Mouse (Mus musculus) adrenal gland, postnatal 10 days (tissue): ENCODE data around the gene Snx29. TPM values are rescaled to one million over a fixed set of nuclear protein-coding genes. Genes with fewer than 3 reads are reported as not detected.
"Not testable (repeated sequence)": the region's sequence is repeated elsewhere in the genome, so short reads cannot be mapped to it uniquely, and the experiment has no call there.

ENCODE experiments used
- DNase-seq: peaks from one replicate; pipeline ENCODE4 v3.0.0; 2021; ENCODE audit warnings: mixed read lengths
- total RNA-seq, 2 experiments: library from RNA; stranded (reverse); gene quantifications; 2 replicates each; pipeline ENCODE4 v1.2.3; 2021

Gene Snx29
- total RNA-seq, 2 experiments from 2014 or later: 14.7 to 19.7 TPM

DNA sequence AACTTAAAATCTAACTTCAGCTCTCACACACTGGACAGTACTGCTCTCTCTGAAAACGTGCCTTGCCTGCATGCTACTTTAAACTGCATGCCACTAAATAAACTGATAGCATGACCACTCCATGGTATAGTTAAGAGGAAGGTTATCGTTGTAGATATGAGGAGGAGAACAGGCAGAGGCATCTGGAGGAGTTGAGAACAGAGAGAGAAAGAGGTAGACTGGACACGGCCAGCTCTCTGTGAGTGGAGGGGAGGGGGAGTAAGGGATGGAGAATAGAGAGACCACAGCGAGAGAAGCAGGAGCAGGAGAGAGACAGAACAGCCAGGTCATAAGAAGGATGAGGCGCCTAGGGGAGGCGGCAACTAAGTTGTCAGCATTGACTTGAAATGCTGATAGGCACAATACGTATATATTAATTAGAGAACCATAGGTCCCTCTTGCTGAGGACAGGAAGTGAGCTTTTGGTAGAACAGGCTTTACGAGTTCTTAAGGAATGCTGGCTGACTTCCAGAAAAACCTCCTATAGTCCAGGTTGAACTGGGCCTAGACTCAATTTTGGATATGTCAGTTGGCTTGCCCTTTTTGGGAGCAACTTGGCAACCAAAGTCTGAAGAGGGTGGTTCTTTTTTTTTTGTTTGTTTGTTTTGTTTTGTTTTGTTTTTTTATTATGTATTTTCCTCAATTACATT, 85.4 kb downstream of the Snx29 start:
- DNase-seq: no peak

GRCm38 (mm10) chr16:11408726-11409125, 86.0 kb downstream of the Snx29 start:
- no peak for DNase-seq

GRCm38 (mm10) chr16:11414631-11415030, 91.9 kb downstream of the Snx29 start:
- DNase-seq: no peak

DNA sequence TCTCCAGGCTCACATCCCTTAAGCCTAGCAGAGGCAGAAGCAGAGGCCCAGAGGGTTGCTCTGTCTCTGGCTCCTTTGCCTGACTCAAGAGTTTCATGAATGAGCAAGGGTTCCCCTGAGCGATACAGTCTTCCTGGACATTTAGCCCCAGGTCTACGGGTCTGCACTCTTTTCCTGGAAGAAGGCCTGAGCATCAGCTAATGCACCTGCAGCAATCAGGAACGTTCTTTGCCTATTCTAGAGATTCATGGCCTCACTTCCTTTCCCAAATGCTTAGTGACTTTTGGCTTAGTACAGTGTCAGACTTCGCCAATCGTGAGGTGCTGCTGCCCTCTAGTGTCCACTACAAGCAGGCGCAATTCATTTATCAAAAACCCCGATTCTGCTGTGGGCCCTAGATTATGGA, 95.5 kb downstream of the Snx29 start:
- peak; percentile 65 for DNase-seq

DNA sequence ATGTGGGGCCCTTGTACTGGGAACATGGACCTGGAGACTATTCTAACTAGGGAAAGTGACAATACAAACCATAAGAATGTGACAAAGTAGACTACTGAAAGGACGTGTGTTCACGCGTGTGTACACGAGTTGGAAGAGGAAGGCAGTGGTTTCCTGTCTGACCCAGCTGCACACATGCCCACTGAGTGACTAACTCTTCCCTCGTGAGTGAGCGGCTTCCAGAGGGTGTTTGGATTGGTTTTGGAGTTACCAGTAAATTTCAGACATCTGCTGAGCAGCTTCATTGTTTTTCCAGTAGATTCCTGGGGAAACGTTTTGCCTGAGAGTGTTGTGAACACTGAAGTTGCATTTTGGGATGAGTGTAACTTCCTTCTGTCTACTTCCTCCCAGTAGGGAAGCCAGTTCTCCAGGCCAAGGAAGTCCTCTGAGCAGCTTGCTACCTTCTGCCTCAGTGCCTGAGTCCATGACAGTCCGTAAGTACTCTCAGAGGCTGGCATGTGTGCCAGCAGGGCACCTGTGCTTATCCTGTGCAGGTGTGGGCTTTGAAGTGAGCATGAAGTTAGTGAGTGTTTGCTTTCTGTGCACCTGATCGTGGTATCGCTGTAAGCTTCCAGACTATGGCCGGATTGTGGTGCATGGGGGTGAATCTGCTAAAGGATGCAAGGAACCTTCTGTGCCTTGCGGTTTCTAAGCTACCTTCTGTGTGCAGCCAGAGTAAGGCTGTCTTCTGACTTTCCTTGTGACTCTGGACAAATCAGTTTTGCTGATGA, 97.8 kb downstream of the Snx29 start:
- DNase-seq: no peak

DNA sequence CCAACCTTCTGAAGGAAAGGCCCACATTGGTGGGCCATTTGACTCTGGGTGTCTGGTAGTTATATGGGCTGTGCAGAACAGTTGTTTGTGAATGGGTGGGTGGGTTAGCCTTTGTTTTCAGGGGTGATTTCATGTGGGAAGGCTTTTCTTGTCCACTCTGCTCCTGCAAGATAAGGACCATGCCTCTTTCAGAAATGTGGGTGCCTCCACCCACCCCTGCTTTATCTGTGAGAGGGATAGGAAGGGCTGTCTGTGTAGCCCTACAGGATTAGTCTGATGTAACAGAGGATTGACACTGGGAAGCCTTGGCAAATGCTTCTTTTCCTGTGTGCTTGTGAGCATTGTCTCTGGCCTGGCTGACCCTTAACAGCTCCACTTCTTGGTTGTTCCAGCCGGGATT, 99.5 kb downstream of the Snx29 start:
- no peak for DNase-seq

- no peak for DNase-seq
These were observed 100.3 kb downstream of the Snx29 start for GRCm38 (mm10) chr16:11422889-11423610.

- DNase-seq: peak; percentile 44
These were observed 101.0 kb downstream of the Snx29 start for GRCm38 (mm10) chr16:11423611-11424297.

GRCm38 (mm10) chr16:11424568-11425145, 101.9 kb downstream of the Snx29 start:
- no peak for DNase-seq

- no peak for DNase-seq
These were observed 102.6 kb downstream of the Snx29 start for GRCm38 (mm10) chr16:11425279-11425678.

DNA sequence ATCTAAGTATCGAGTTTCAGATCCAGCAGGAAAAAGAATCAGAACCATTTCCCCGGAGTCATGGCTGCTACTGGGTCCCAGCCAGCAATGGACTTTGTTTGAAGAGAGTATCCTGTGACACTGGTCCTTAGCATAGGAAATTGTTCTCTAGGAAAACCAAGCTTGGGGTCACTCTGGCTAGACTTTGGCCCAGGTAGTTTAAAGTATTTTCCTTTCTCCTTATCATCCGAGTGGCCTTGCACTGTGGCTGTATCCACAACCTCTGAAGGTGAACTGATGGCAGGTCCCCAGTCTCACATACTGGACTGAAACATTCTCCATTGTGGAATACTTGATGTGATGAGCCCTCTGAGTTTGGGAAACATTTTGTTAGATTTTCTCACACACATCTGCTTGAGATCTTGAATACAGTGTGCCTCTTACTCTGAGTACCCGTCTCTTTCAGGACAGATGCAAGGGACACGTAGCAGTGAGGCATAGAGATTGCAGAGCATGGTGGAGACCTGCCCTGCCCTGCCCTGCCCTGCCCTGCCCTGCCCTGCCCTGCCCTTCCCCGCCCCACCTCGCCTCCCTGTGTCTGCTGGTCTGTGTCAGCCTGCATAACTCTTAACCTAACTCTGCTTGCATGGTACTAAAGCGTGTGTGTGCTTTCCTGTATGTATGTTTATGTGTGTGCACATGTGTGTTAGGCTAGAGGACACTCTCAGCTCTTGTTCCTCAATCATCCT, 104.3 kb downstream of the Snx29 start:
- DNase-seq: no peak

GRCm38 (mm10) chr16:11429784-11430183, 107.1 kb downstream of the Snx29 start:
- no peak for DNase-seq

DNA sequence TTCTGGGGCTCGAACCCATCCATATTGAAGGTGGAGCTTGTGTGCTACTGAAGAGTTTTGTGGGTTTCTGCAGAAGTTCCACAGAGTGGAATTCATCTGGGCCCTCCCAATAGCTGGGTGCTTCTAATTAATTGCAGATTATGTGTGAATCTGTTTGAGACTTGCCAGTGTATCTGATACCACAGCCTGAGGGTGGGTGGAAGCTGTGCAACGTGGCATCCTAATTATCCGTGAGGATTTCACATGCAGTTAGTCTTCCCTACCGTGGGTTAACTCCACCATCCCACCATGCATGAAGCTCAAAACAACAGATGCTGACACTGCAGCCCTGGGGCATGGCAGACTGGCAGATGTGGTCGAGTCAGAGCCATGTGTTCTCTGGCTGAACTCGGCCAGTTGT, 107.8 kb downstream of the Snx29 start:
- DNase-seq: no peak

- no peak for DNase-seq
These were observed 111.1 kb downstream of the Snx29 start for GRCm38 (mm10) chr16:11433779-11434178.

- no peak for DNase-seq
These were observed 114.9 kb downstream of the Snx29 start for GRCm38 (mm10) chr16:11437641-11438040.

DNA sequence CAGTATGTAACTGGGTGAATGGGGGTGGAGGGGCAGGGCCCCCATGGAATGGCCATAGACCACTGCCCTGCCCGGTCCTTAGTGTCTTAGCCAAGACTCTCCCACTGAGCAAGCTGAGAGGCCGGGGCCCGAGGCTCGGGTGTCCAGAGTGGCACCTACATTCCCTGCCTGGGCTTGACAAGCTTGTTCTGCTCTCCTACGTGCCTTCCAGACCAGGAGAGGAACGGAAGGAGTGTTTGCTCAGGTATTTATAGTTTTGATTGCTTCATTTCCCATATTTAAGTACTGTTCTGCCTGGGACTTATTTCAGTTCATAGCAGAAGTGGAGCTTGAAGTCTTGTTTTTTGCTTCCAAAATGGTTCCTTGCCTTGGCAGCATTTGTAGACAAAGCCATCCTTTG, 116.7 kb downstream of the Snx29 start:
- DNase-seq: no peak

GRCm38 (mm10) chr16:11441616-11442015, 118.9 kb downstream of the Snx29 start:
- DNase-seq: no peak

DNA sequence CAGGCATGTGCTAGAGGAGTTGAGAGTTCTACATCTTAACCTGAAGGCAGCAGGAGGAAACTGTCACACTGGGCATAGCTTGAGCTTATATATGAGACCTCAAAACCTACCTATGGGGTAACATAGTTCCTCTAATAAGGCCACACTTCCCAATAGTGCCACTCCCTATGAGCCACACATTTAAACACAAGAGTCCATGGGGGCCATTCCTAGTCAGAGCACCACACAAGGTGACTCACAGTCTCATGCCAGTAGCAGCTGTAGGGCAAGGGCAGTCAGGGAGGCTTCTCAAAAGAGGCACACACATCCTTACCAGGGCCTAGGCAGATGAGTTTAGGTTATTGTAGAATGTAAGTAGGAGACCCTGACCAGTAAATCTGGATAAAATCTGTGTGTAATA, 119.8 kb downstream of the Snx29 start:
- no peak for DNase-seq

DNA sequence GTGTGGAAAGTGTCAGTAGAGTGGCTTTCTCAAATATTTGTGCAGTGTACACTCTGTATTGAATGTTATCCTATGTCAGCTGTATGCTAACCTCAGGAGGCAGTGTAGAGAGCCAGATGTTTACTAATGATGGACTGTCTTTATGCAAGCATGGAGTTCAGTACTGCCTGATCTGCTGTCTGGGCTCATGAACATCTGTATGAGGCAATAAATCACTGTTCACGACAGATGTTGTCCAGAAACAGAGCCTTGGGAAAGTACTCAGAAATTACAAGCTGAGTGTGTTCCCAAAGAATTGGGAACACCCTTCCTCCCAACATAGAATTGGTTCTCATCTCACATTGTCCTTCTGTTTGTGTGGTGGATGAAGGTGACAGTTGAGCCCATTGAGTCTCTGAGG, 121.9 kb downstream of the Snx29 start:
- no peak for DNase-seq

GRCm38 (mm10) chr16:11446977-11447376, 124.3 kb downstream of the Snx29 start:
- no peak for DNase-seq

DNA sequence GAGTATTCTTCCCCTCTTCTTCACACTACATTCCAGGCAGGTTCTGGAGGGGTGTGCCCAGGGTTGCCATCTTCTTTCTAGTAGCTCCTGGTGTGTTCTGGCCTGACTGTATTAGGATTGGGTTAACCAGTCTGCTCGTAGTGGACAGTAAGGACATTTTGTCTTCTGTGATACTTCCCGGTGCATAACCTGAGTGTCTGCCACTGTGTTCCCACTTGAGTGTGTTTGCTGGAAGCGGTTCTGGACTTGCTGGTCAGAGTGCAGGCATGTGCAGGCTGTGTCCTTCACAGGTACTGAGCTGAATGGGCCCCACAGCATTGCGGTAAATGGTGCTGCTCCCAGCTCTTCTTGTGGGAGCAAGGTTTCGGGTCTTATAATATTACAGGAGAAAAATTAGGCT, 125.2 kb downstream of the Snx29 start:
- DNase-seq: no peak

- DNase-seq: not testable (repeated sequence)
These were observed 126.0 kb downstream of the Snx29 start for GRCm38 (mm10) chr16:11448696-11449095.
